Mouse (Mus musculus) ES-E14 (cell line): ENCODE data around the gene Phlpp1. TPM values are rescaled to one million over a fixed set of nuclear protein-coding genes. Genes with fewer than 3 reads are reported as not detected.

Source experiments
- DNase-seq: peaks from one replicate; pipeline ENCODE4 v3.0.0-alpha.2; 2013; ENCODE audit warnings: low read depth, low spot score
- H3K27ac ChIP-seq: 2 replicates; pipeline ENCODE4 v1.5.1; 2012; ENCODE audit warnings: low read depth, mild to moderate bottlenecking, low read length, moderate library complexity, mixed read lengths; ENCODE audit not compliant: poor library complexity, insufficient read depth, severe bottlenecking
- H3K36me3 ChIP-seq: 2 replicates; pipeline ENCODE4 v1.6.1; 2012; ENCODE audit warnings: mild to moderate bottlenecking, low read length, moderate library complexity, mixed read lengths; ENCODE audit not compliant: control insufficient read depth, poor library complexity, insufficient read depth, severe bottlenecking
- H3K4me1 ChIP-seq, 2 experiments: fragments of 150-350 bp in 1 of 2; sonication (generic) in 1 of 2; 2 replicates each; pipeline ENCODE4 v1.6.1; 2012; ENCODE audit warnings: low read length in 2 of 2, mild to moderate bottlenecking in 1 of 2, mixed read lengths in 1 of 2; ENCODE audit not compliant: control insufficient read depth in 2 of 2, insufficient read depth in 2 of 2, poor library complexity in 1 of 2
- H3K4me3 ChIP-seq, 2 experiments: fragments of 150-350 bp in 1 of 2; sonication (generic) in 1 of 2; 2 replicates each; pipeline ENCODE4 v1.5.1; 2012; ENCODE audit warnings: low read length in 2 of 2, low read depth in 1 of 2, mild to moderate bottlenecking in 1 of 2, mixed read lengths in 1 of 2; ENCODE audit not compliant: insufficient read depth in 1 of 2, poor library complexity in 1 of 2, severe bottlenecking in 1 of 2
- H3K9ac ChIP-seq: 2 replicates; pipeline ENCODE4 v1.6.1; 2012; ENCODE audit warnings: low read depth, mild to moderate bottlenecking, low read length, mixed read lengths; ENCODE audit not compliant: poor library complexity, insufficient read depth, severe bottlenecking
- H3K9me3 ChIP-seq: fragments of 150-350 bp; sonication (generic); 2 replicates; pipeline ENCODE4 v1.6.1; 2012; ENCODE audit warnings: low read depth, mild to moderate bottlenecking, low read length; ENCODE audit not compliant: control insufficient read depth, insufficient read depth
- CHD2 ChIP-seq: IDR thresholded peaks from 2 replicates; pipeline ENCODE4 v1.6.1; 2014; ENCODE audit warnings: mild to moderate bottlenecking, low read depth, low read length, inconsistent platforms
- HCFC1 ChIP-seq: IDR thresholded peaks from 2 replicates; pipeline ENCODE4 v1.6.1; 2012; ENCODE audit warnings: low read length, inconsistent platforms, borderline replicate concordance; ENCODE audit not compliant: insufficient read depth
- MAFK ChIP-seq: IDR thresholded peaks from 2 replicates; pipeline ENCODE4 v1.6.1; 2014; ENCODE audit warnings: mild to moderate bottlenecking, low read depth, low read length, inconsistent platforms; ENCODE audit not compliant: insufficient read depth
- ZC3H11A ChIP-seq: IDR thresholded peaks from 2 replicates; pipeline ENCODE4 v1.6.1; 2012; ENCODE audit warnings: low read depth, mild to moderate bottlenecking, inconsistent platforms, low read length, borderline replicate concordance
- ZNF384 ChIP-seq: IDR thresholded peaks from 2 replicates; pipeline ENCODE4 v1.6.1; 2012; ENCODE audit warnings: low read depth, low read length, inconsistent platforms
- in situ Hi-C, 2 experiments: fragments of 600-800 bp; cut with MboI; formaldehyde crosslinking; loops; one replicate each; pipeline ENCODE4 v1.15.1; 2025; ENCODE audit warnings: low sequenced_read_pairs in 2 of 2, inconsistent platforms in 1 of 2; ENCODE audit not compliant: unreplicated experiment in 2 of 2
- total RNA-seq: library from RNA; depleted of rRNA; stranded (reverse); fragments of 300-350 nt; gene quantifications from 2 replicates; pipeline ENCODE4 v1.2.3, GENCODE M21; 2012

The Phlpp1 gene
- total RNA-seq, 1 experiment, result 4.5 TPM

- H3K9me3 ChIP-seq, result no peaks in the 10 kb centered on the region
- H3K9ac ChIP-seq, result no peak overlapping the region
- no peak for DNase-seq
- H3K36me3 ChIP-seq, result no peaks in the 10 kb centered on the region
- H3K4me3 ChIP-seq, result no peak overlapping the region
- in situ Hi-C loops, result loop anchor here in 1 of 2 experiments (25.0 kb wide), 1 partner anchor 233 kb away; no protein-coding TSS in a partner anchor
- H3K4me1 ChIP-seq, result no peaks in the 10 kb centered on the region
- H3K27ac ChIP-seq, result no peak overlapping the region
- TF ChIP-seq ZC3H11A (no peak), MAFK (no peak), ZNF384 (no peak), HCFC1 (no peak), CHD2 (no peak)
Observed at GRCm38 (mm10) chr1:106154590-106154989, 17.0 kb upstream of the Phlpp1 start.

GRCm38 (mm10) chr1:106155087-106155567 is 16.4 kb upstream of the Phlpp1 start:
- Histone ChIP-seq H3K4me3 (no peak overlapping the region), H3K36me3 (no peaks in the 10 kb centered on the region), H3K9me3 (no peaks in the 10 kb centered on the region), H3K4me1 (no peaks in the 10 kb centered on the region), H3K9ac (no peak overlapping the region), H3K27ac (no peak overlapping the region)
- in situ Hi-C loops, result loop anchor here in 1 of 2 experiments (25.0 kb wide), 1 partner anchor 232 kb away; no protein-coding TSS in a partner anchor
- TF ChIP-seq ZNF384 (no peak), MAFK (no peak)
- DNase-seq, result no peak

- no peaks in the 10 kb centered on the region for H3K4me1 ChIP-seq
- H3K9ac ChIP-seq, result no peak overlapping the region
- in situ Hi-C loops, result loop anchor here in 1 of 2 experiments (25.0 kb wide), 1 partner anchor 232 kb away; no protein-coding TSS in a partner anchor
- no peak overlapping the region for H3K27ac ChIP-seq
- no peaks in the 10 kb centered on the region for H3K36me3 ChIP-seq
- no peak for DNase-seq
- TF ChIP-seq ZNF384 (no peak), MAFK (no peak), CHD2 (no peak), ZC3H11A (no peak), HCFC1 (no peak)
- H3K4me3 ChIP-seq, result no peak overlapping the region
- no peaks in the 10 kb centered on the region for H3K9me3 ChIP-seq
Observed at GRCm38 (mm10) chr1:106155702-106156101, 15.8 kb upstream of the Phlpp1 start.

- no peak overlapping the region for H3K27ac ChIP-seq
- H3K9me3 ChIP-seq, result no peaks in the 10 kb centered on the region
- no peaks in the 10 kb centered on the region for H3K4me1 ChIP-seq
- DNase-seq, result no peak
- H3K36me3 ChIP-seq, result no peaks in the 10 kb centered on the region
- TF ChIP-seq HCFC1, result no peak
- no peak for TF ChIP-seq ZNF384
- TF ChIP-seq ZC3H11A, result no peak
- no peak for TF ChIP-seq CHD2
- no peak for TF ChIP-seq MAFK
- in situ Hi-C loops, result loop anchor here in 1 of 2 experiments (25.0 kb wide), 1 partner anchor 229 kb away; no protein-coding TSS in a partner anchor
- H3K9ac ChIP-seq, result no peak overlapping the region
- H3K4me3 ChIP-seq, result no peak overlapping the region
Observed at GRCm38 (mm10) chr1:106157961-106158515, 13.5 kb upstream of the Phlpp1 start.

- DNase-seq, result no peak
- Histone ChIP-seq H3K4me1 (no peaks in the 10 kb centered on the region), H3K36me3 (no peaks in the 10 kb centered on the region), H3K9me3 (no peaks in the 10 kb centered on the region), H3K27ac (no peak overlapping the region), H3K4me3 (no peak overlapping the region), H3K9ac (no peak overlapping the region)
- TF ChIP-seq ZC3H11A (no peak), HCFC1 (no peak), MAFK (no peak), ZNF384 (no peak), CHD2 (no peak)
- in situ Hi-C loops, result loop anchor here in 1 of 2 experiments (25.0 kb wide), 1 partner anchor 228 kb away; no protein-coding TSS in a partner anchor
Observed at GRCm38 (mm10) chr1:106159667-106160066, 11.9 kb upstream of the Phlpp1 start.
